Mouse (Mus musculus) CH12.LX (cell line): ENCODE data around the gene Hrh2. TPM values are rescaled to one million over a fixed set of nuclear protein-coding genes. Genes with fewer than 3 reads are reported as not detected.

Experiments
- DNase-seq: peaks from one replicate; pipeline ENCODE4 v3.0.0-alpha.2; 2013; ENCODE audit errors: extremely low read depth
- H3K27ac ChIP-seq: 2 replicates; pipeline ENCODE4 v1.5.1; 2012; ENCODE audit warnings: low read depth, mild to moderate bottlenecking, control low read depth, moderate library complexity; ENCODE audit not compliant: insufficient read depth
- H3K27me3 ChIP-seq: replicated peaks from 2 replicates; pipeline ENCODE3; 2012; ENCODE audit warnings: inconsistent platforms
- H3K36me3 ChIP-seq, 2 experiments: replicated peaks in 1 of 2; 2 replicates each; pipeline versions ENCODE3 to v1.6.1; 2012; ENCODE audit warnings: inconsistent platforms in 1 of 2, low read length in 1 of 2, mild to moderate bottlenecking in 1 of 2, mixed read lengths in 1 of 2, moderate library complexity in 1 of 2; ENCODE audit not compliant: control insufficient read depth in 1 of 2, insufficient read depth in 1 of 2
- H3K4me1 ChIP-seq, 2 experiments: 2 replicates each; pipeline ENCODE4 v1.6.1; 2012; ENCODE audit warnings: inconsistent platforms in 1 of 2, moderate library complexity in 1 of 2; ENCODE audit not compliant: insufficient read depth in 2 of 2, control insufficient read depth in 1 of 2
- H3K4me2 ChIP-seq: 2 replicates; pipeline ENCODE4 v1.6.1; 2012; ENCODE audit warnings: low read depth, mild to moderate bottlenecking, control low read depth; ENCODE audit not compliant: poor library complexity, insufficient read depth, severe bottlenecking
- H3K4me3 ChIP-seq, 3 experiments: fragments of 150-350 bp in 1 of 3; sonication (generic) in 1 of 3; replicated peaks in 1 of 3; 2 replicates each; pipeline versions ENCODE3 to v1.5.1; 2011 to 2012; ENCODE audit warnings: low read depth in 2 of 3, low read length in 2 of 3, mild to moderate bottlenecking in 2 of 3, moderate library complexity in 2 of 3, control low read depth in 1 of 3, improper control_type of control experiment in 1 of 3, inconsistent platforms in 1 of 3, mixed read lengths in 1 of 3; ENCODE audit not compliant: poor library complexity in 1 of 3
- H3K79me2 ChIP-seq: replicated peaks from 2 replicates; pipeline ENCODE4 v1.6.1; 2012; ENCODE audit warnings: mild to moderate bottlenecking, moderate library complexity; ENCODE audit not compliant: control insufficient read depth, poor library complexity, insufficient read depth, severe bottlenecking; ENCODE audit errors: extremely low read depth
- H3K9ac ChIP-seq: 2 replicates; pipeline ENCODE4 v1.6.1; 2012; ENCODE audit warnings: low read depth, mild to moderate bottlenecking, control low read depth, moderate library complexity; ENCODE audit not compliant: insufficient read depth
- H3K9me3 ChIP-seq: replicated peaks from 2 replicates; pipeline ENCODE3; 2012; ENCODE audit warnings: low read length, inconsistent platforms, mixed read lengths
- BHLHE40 ChIP-seq: IDR thresholded peaks from 2 replicates; pipeline ENCODE4 v1.6.1; 2011; ENCODE audit warnings: mild to moderate bottlenecking, low read depth, low read length, improper control_type of control experiment
- CHD2 ChIP-seq: IDR thresholded peaks from 2 replicates; pipeline ENCODE4 v1.6.1; 2011; ENCODE audit warnings: low read length, improper control_type of control experiment
- CTCF ChIP-seq, 2 experiments: IDR thresholded peaks in 1 of 2; conservative IDR thresholded peaks in 1 of 2; 2 replicates each; pipeline ENCODE4 v1.5.1; 2011 to 2012; ENCODE audit warnings: low read depth in 2 of 2, low read length in 2 of 2, improper control_type of control experiment in 1 of 2, inconsistent platforms in 1 of 2, mild to moderate bottlenecking in 1 of 2, moderate library complexity in 1 of 2
- E2F4 ChIP-seq: IDR thresholded peaks from 2 replicates; pipeline ENCODE4 v1.6.1; 2011; ENCODE audit warnings: low read depth, low read length, improper control_type of control experiment; ENCODE audit not compliant: insufficient replicate concordance
- ELF1 ChIP-seq: IDR thresholded peaks from 2 replicates; pipeline ENCODE4 v1.6.1; 2014; ENCODE audit warnings: low read depth, mild to moderate bottlenecking, inconsistent platforms, low read length, improper control_type of control experiment
- ETS1 ChIP-seq: conservative IDR thresholded peaks from 2 replicates; pipeline ENCODE4 v1.6.1; 2012; ENCODE audit warnings: low read depth, mild to moderate bottlenecking, inconsistent platforms, low read length, improper control_type of control experiment, moderate library complexity
- HCFC1 ChIP-seq: IDR thresholded peaks from 2 replicates; pipeline ENCODE4 v1.6.1; 2012; ENCODE audit warnings: low read depth, mild to moderate bottlenecking, inconsistent platforms, low read length, improper control_type of control experiment
- IRF4 ChIP-seq: IDR thresholded peaks from 2 replicates; pipeline ENCODE4 v1.6.1; 2014; ENCODE audit warnings: low read depth, mild to moderate bottlenecking, inconsistent platforms, low read length, improper control_type of control experiment
- MAZ ChIP-seq: IDR thresholded peaks from 2 replicates; pipeline ENCODE4 v1.6.1; 2012; ENCODE audit warnings: low read depth, mild to moderate bottlenecking, inconsistent platforms, low read length, improper control_type of control experiment, moderate library complexity
- MXI1 ChIP-seq: IDR thresholded peaks from 2 replicates; pipeline ENCODE4 v1.6.1; 2011; ENCODE audit warnings: mild to moderate bottlenecking, low read depth, low read length, improper control_type of control experiment
- NELFE ChIP-seq: IDR thresholded peaks from 2 replicates; pipeline ENCODE4 v1.6.1; 2011; ENCODE audit warnings: low read depth, low read length, improper control_type of control experiment
- NRF1 ChIP-seq: IDR thresholded peaks from 2 replicates; pipeline ENCODE4 v1.6.1; 2014; ENCODE audit warnings: low read depth, mild to moderate bottlenecking, inconsistent platforms, low read length, improper control_type of control experiment, moderate library complexity
- PAX5 ChIP-seq: IDR thresholded peaks from 2 replicates; pipeline ENCODE4 v1.6.1; 2012; ENCODE audit warnings: low read length, inconsistent platforms, mixed read lengths
- POLR2A ChIP-seq: IDR thresholded peaks from 2 replicates; pipeline ENCODE4 v1.6.1; 2011; ENCODE audit warnings: low read depth, mild to moderate bottlenecking, improper control_type of control experiment, low read length
- RCOR1 ChIP-seq: conservative IDR thresholded peaks from 2 replicates; pipeline ENCODE4 v1.6.1; 2012; ENCODE audit warnings: low read depth, mild to moderate bottlenecking, inconsistent platforms, low read length, improper control_type of control experiment
- SIN3A ChIP-seq: IDR thresholded peaks from 2 replicates; pipeline ENCODE4 v1.6.1; 2012; ENCODE audit warnings: low read length, improper control_type of control experiment, inconsistent platforms
- SMC3 ChIP-seq: IDR thresholded peaks from 2 replicates; pipeline ENCODE4 v1.6.1; 2011; ENCODE audit warnings: low read depth, low read length, improper control_type of control experiment
- TCF12 ChIP-seq: IDR thresholded peaks from 2 replicates; pipeline ENCODE4 v1.6.1; 2014; ENCODE audit warnings: low read depth, mild to moderate bottlenecking, inconsistent platforms, low read length, improper control_type of control experiment
- USF1 ChIP-seq: IDR thresholded peaks from 2 replicates; pipeline ENCODE4 v1.6.1; 2014; ENCODE audit warnings: low read depth, mild to moderate bottlenecking, inconsistent platforms, low read length, improper control_type of control experiment
- USF2 ChIP-seq: conservative IDR thresholded peaks from 2 replicates; pipeline ENCODE4 v1.6.1; 2011; ENCODE audit warnings: low read depth, low read length, improper control_type of control experiment
- ZKSCAN1 ChIP-seq: IDR thresholded peaks from 2 replicates; pipeline ENCODE4 v1.6.1; 2012; ENCODE audit warnings: low read depth, inconsistent platforms, low read length, improper control_type of control experiment, borderline replicate concordance
- ZMIZ1 ChIP-seq: IDR thresholded peaks from 2 replicates; pipeline ENCODE4 v1.6.1; 2012; ENCODE audit warnings: low read depth, mild to moderate bottlenecking, inconsistent platforms, low read length, improper control_type of control experiment
- dilution Hi-C: fragments of 300-500 bp; cut with MboI; formaldehyde crosslinking; loops from 2 replicates; pipeline ENCODE4 v1.14.3; 2020; ENCODE audit warnings: low sequenced_read_pairs; ENCODE audit not compliant: extremely low pct_unique_long_range_greater_than_20kb, extremely low pct_ligation_motif_present
- in situ Hi-C: fragments of 300-500 bp; cut with MboI; formaldehyde crosslinking; loops from 3 replicates; pipeline ENCODE4 v1.14.3; 2019; ENCODE audit warnings: low sequenced_read_pairs, low pct_ligation_motif_present, low pct_unique_long_range_greater_than_20kb, mixed read lengths
- polyA plus RNA-seq: library from polyadenylated mRNA; unstranded; fragments of >175 nt; gene quantifications from 2 replicates; pipeline ENCODE4 v1.2.1, GENCODE M21; 2012; ENCODE audit warnings: low read depth; ENCODE audit not compliant: insufficient read length
- total RNA-seq, 2 experiments: library from RNA; depleted of rRNA; stranded (reverse); fragments of 300-350 nt in 1 of 2; fragments of >200 nt in 1 of 2; gene quantifications; 2 replicates each; pipeline ENCODE4 v1.2.3; 2012 to 2014

Gene Hrh2
- total and polyA plus RNA-seq, 3 experiments, result 0.04 to 0.30 TPM; not detected in 1

DNA sequence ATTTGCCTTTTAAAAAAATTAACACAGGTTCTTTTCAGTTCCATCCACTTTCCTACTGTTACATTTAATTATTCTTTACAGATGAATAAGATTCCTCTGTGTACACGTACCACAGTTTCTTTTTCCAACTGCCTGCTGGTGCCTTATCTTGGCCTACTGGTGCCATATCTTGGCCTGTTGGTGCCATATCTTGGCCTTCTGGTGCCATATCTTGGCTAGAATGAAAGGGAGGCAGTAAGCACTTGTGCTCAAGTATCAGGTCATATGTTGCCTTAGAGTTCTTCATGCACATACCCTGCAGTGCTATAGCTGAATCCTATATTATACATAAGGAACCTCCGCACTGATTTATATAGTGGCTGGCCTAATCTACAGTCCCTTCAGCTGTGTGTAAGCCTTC, 24.9 kb upstream of the Hrh2 start:
- Histone ChIP-seq H3K4me1 (peaks cover 0 to 2% of the 10 kb centered on the region in 2 experiments; a peak in 1 of 4 replicates), H3K9ac (no peak overlapping the region), H3K79me2 (no peaks in the 10 kb centered on the region), H3K27ac (no peak overlapping the region), H3K4me3 (no peak overlapping the region), H3K9me3 (no peaks in the 10 kb centered on the region), H3K27me3 (peaks cover 8% of the 10 kb centered on the region), H3K4me2 (no peak overlapping the region), H3K36me3 (no peaks in the 10 kb centered on the region)
- no peak for DNase-seq
- TF ChIP-seq ELF1 (no peak), POLR2A (no peak), TCF12 (no peak), NRF1 (no peak), USF1 (no peak), ZMIZ1 (no peak), SIN3A (no peak), PAX5 (no peak), IRF4 (no peak), BHLHE40 (no peak), HCFC1 (no peak), CHD2 (no peak)
- in situ Hi-C loops, result no loop called here
- dilution Hi-C loops, result no loop called here

DNA sequence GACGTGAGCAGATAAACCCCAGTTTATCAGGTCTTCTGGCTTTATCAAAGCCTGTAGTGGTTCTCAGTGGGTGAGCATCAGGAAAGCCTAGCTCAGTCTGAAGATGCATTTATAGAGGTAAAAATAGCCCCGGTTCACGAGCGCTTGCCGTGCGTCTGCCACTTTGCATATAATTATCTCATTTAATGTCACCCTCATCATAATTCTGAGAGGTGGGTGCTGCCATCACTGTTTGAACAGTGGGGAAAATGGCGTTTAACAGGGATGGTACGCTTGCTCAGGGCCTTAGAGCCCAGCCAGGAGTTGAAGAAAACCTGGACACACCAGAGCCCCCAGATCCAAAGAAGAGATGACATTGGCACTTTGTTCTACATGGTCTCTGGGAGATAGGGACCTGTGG, 23.3 kb upstream of the Hrh2 start:
- dilution Hi-C loops, result no loop called here
- H3K9me3 ChIP-seq, result peaks cover 5% of the 10 kb centered on the region
- H3K4me1 ChIP-seq, result peaks cover 0 to 2% of the 10 kb centered on the region in 2 experiments; a peak in 1 of 4 replicates
- TF ChIP-seq SIN3A (no peak), SMC3 (no peak), MAZ (no peak), MXI1 (no peak), NELFE (no peak), BHLHE40 (no peak), RCOR1 (no peak), HCFC1 (no peak), USF2 (no peak), ZKSCAN1 (no peak), PAX5 (no peak), ETS1 (no peak), ZMIZ1 (no peak), E2F4 (no peak), CTCF (conservative IDR thresholded peaks at IDR 0.05 in 1 of 2, IDR thresholded peaks at IDR 0.05 in 1 of 2; ENCODE audit: low read depth in 2 of 2, low read length in 2 of 2) (no peak)
- TF ChIP-seq, all 38 proteins: peak for 0
- Histone ChIP-seq H3K4me2 (no peak overlapping the region), H3K27ac (no peak overlapping the region), H3K4me3 (no peak overlapping the region), H3K36me3 (no peaks in the 10 kb centered on the region), H3K9ac (no peak overlapping the region), H3K27me3 (peaks cover 10% of the 10 kb centered on the region), H3K79me2 (no peaks in the 10 kb centered on the region)
- no peak for DNase-seq
- in situ Hi-C loops, result no loop called here
